Mouse (Mus musculus) monocyte, adult 2 months (primary cell): ENCODE measurements around the gene Simc1.

Experiments used
- DNase-seq, 2 experiments: peaks; one replicate each; pipeline ENCODE4 v3.0.0; 2022; ENCODE audit warnings: low spot score in 2 of 2, low read depth in 1 of 2

The Simc1 gene

GRCm38 (mm10) chr13:54582126-54582525 lies 78.5 kb downstream of the Simc1 start:
- DNase-seq: no peak

- no peak for DNase-seq
Observed at GRCm38 (mm10) chr13:54582860-54583259, 79.3 kb downstream of the Simc1 start.

- DNase-seq: no peak
Observed at GRCm38 (mm10) chr13:54585831-54586230, 82.3 kb downstream of the Simc1 start.

GRCm38 (mm10) chr13:54589414-54589995 lies 85.9 kb downstream of the Simc1 start:
- no peak for DNase-seq

- DNase-seq: peak; percentile 85 to 91
Observed at GRCm38 (mm10) chr13:54589996-54590951, 86.7 kb downstream of the Simc1 start, which contains the start of the genes Nop16 and Higd2a. Gene Nop16 (minus strand): TSS chr13:54590090. Gene Higd2a (plus strand): TSS chr13:54590207.

- DNase-seq: no peak
Observed at GRCm38 (mm10) chr13:54591776-54592356, 88.3 kb downstream of the Simc1 start.

GRCm38 (mm10) chr13:54593617-54594016 lies 90.0 kb downstream of the Simc1 start:
- DNase-seq: no peak

- no peak for DNase-seq
Observed at GRCm38 (mm10) chr13:54596107-54596690, 92.6 kb downstream of the Simc1 start.

- no peak for DNase-seq
Observed at GRCm38 (mm10) chr13:54596870-54597269, 93.3 kb downstream of the Simc1 start.

- DNase-seq: no peak
Observed at GRCm38 (mm10) chr13:54598622-54599143, 95.1 kb downstream of the Simc1 start.
